Mouse (Mus musculus) liver, adult 2 months (tissue): ENCODE data around the gene Selenok.

Experiments used
- CTCF ChIP-seq: fragments of 200-500 bp; IDR thresholded peaks from 2 replicates; pipeline ENCODE4 v1.5.1; 2011; ENCODE audit warnings: low read depth, low read length, control low read depth
- POLR2A ChIP-seq: fragments of 200-500 bp; IDR thresholded peaks from 2 replicates; pipeline ENCODE4 v1.6.1; 2011; ENCODE audit warnings: low read length, control low read depth; ENCODE audit not compliant: insufficient read depth; ENCODE audit errors: extremely low read depth

GRCm38 (mm10) chr14:29994976-29995375 lies 26.9 kb downstream of the Selenok start:
- TF ChIP-seq CTCF (no peak), POLR2A (no peak)
